Mouse (Mus musculus): Measurements from ENCODE around the gene Clasp2. TPM values are rescaled to one million over a fixed set of nuclear protein-coding genes. Genes with fewer than 3 reads are reported as not detected.
"Not testable (repeated sequence)": the region's sequence is repeated elsewhere in the genome, so short reads cannot be mapped to it uniquely, and the experiment has no call there.

Gene Clasp2
- total RNA-seq, 1 experiment from 2014 or later: 120 TPM

DNA sequence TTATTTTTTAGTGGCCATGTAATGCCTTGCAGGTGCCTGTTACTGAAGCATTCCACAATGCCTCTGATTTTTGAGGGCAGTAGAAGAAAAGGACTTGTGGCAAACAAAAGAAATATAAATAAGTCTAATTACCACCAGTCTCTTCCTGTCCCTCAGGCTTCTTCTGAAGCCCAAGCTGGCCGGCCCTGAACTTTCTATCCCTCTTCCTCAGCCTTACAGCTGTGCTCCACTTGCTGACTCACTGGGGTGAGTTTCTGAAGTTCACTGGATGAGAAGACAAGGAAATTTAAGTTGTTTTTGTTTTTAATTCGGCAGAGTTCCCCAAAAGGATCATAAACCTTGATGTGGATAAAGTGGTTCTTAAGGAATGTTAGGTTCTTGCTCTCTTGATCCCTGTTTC lies 74.6 kb downstream of the Clasp2 start:
- peak; percentile 27 for DNase-seq

DNA sequence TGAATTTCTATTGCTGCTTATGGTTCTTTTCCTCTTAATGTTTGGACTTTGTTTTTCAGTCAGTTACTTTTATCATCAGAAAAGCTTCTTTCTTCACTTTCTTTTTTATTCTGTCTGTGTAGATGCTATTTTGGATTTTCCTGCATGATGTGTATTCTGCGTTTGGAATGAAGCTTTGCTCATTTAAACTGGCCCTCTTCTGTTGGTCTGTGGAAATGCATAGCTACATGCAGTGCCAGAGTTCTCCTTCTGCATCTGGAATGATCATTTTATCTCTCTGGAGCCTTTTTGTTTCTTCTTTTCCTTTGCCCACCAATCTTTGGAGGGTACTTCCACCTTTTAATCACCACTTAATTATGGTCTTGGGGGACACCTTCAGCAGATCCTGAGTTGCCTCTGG lies 80.9 kb downstream of the Clasp2 start:
- no peak for DNase-seq

- DNase-seq: no peak
Observed at GRCm38 (mm10) chr9:113828719-113829118, 87.4 kb downstream of the Clasp2 start.

DNA sequence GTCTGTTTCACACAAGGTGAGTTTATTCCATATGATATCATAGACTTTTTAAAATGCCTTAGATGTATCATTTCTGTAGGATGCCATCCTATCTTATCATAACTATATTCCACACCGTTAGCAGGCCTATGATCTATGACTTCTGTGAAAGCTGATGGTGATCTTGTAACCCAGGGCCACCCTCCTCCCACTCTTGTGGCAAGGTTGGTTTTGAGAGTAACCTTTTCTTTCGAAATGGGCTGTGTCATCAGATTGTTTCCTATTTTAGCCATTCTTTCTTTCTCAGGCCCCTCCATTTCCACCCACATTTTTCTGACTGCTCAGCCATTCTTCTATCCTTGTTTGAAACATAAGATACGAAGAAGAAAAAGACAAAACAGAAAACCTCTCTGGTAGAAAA lies 88.9 kb downstream of the Clasp2 start:
- DNase-seq: no peak

GRCm38 (mm10) chr9:113833481-113833880 lies 92.2 kb downstream of the Clasp2 start:
- no peak for DNase-seq

- no peak for DNase-seq
Observed at GRCm38 (mm10) chr9:113837001-113837400, 95.7 kb downstream of the Clasp2 start.

DNA sequence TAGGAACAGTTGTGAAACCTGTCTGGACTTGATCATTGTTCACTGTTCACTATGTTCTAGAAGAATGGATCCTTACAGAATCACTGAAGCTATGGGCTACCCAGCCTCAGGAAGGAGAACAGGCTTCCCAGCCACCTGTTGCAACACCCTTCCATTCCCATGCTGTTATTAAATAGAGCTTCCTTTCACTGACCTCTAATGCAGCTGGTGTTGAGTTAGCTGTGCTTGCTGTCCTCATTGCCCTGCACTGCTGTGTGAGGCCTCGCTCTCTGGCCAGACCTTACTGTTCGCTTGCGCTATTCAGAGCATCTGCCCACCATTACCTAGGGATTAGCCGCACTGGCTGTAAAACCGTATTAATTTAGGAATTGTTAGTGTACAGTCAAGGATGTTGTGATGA lies 96.2 kb downstream of the Clasp2 start:
- DNase-seq: no peak

- no peak for DNase-seq
Observed at GRCm38 (mm10) chr9:113844029-113844428, 102.8 kb downstream of the Clasp2 start.

GRCm38 (mm10) chr9:113855441-113855840 lies 114.2 kb downstream of the Clasp2 start:
- DNase-seq: no peak

GRCm38 (mm10) chr9:113857281-113857928 lies 116.1 kb downstream of the Clasp2 start:
- DNase-seq: no peak

GRCm38 (mm10) chr9:113857929-113858440 lies 116.7 kb downstream of the Clasp2 start:
- peak; percentile 35 for DNase-seq

DNA sequence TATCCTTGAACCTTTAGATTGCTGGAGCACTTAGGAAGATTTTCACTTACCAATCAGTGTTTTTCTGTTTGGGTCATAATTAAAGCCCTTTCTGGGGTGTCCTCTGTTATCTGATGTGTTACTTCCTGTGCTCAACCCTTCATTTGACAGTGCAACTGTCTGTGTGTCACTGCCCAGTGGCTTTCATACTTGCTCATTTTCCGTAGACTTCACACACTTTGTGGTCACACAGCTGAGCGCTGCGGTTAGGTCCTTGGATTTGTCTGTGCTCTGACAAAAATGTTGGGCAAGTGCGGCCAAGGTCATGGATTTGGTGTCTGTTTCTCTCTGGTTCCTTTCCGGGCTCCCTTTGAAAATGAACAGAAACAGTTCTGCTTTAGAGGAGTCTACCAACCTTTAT lies 118.1 kb downstream of the Clasp2 start:
- DNase-seq: peak; percentile 76

- DNase-seq: no peak
Observed at GRCm38 (mm10) chr9:113863370-113863999, 122.2 kb downstream of the Clasp2 start.

DNA sequence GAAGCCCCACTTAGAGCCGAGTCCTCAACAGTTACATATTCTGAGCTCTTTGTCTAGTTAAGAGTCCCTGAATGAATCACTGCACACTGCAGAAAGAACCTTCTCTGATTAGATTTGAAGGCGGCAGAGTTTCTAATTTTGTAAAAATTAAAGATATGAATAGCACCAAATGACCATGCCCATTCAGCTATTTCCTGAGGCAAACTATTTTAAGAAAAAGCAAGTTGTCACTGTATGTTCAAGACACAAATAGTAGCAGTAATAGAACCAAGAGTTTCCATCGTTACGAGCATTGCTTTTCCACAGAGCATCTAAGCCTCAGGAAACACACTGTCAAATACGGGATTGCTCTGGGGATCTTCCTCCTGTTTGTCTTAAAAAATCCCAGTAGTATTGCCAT lies 126.7 kb downstream of the Clasp2 start:
- DNase-seq: no peak

DNA sequence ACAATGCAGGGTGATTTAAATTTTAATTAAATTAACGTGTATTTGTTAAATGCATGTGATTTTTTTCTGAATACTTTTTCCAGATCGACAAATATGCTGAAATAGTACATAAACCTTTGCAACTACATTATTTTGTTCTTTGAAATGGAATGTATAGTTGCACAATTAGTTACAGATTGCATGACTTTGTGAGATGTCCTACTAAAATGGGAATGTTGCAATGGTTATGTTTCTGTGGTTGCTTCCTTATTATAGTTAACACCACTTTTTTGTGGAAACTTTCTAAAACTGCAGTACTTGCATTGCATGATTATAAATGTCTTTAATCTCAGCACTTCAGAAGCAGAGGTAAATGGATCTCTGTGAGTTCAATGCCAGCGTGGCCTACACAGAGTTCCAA lies 153.6 kb downstream of the Clasp2 start:
- DNase-seq: no peak

DNA sequence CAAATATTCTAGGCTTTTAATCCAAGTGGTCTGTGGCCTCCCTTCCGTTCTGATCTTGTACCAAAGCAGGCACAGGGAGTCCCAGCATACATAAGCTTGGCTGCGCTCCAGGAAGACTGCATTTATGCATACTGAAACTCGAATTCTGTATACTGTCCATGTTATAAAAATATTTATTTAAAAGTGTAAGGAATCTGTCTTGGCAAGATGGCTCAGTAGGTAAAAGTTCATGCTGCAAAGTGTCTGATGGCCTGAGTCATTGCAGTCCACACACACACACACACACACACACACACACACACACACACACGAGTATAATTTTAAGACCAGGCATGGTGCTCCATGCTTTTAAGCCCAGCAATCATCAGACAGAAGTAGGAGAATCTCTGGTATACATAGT lies 161.9 kb downstream of the Clasp2 start:
- DNase-seq: no peak

DNA sequence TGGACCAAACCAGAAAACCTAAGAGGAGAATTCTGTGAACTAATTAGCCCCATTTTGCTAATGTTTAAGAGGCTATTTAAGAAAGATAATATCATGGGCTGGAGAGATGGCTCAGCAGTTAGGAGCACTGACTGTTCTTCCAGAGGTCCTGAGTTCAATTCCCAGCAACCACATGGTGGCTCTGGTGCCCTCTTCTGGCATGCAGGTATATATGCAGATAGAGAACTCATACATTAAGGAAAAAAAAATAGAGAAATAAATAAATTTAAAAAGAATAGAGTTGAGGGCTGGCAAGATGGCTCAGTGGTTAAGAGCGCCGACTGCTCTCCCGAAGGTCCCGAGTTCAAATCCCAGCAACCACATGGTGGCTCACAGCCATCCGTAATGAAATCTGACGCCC lies 163.0 kb downstream of the Clasp2 start:
- not testable (repeated sequence) for DNase-seq

- DNase-seq: no peak
Observed at GRCm38 (mm10) chr9:113915789-113916188, 174.5 kb downstream of the Clasp2 start.

- DNase-seq: no peak
Observed at GRCm38 (mm10) chr9:113922677-113923076, 181.4 kb downstream of the Clasp2 start.

- DNase-seq: no peak
Observed at GRCm38 (mm10) chr9:113924883-113925282, 183.6 kb downstream of the Clasp2 start.

DNA sequence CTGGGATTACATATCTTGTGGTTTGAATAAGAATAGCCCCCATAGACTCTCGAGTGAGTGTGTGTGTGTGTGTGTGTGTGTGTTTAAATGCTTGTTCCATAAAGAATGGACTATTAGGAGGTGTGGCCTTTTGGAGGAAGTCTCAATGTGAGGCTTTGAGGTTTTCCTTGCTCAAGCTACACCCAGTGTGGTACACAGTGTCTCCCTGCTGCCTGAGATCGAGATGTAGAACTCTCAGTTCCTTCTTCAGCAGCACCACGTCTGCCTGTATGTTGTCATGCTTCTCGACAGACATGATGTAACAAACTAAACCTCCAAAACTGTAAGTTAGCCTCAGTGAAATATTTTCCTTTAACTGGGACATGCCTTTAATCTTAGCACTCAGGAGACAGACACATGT lies 187.3 kb downstream of the Clasp2 start:
- peak; percentile 12 for DNase-seq

GRCm38 (mm10) chr9:113929676-113930075 lies 188.4 kb downstream of the Clasp2 start:
- DNase-seq: peak; percentile 35

DNA sequence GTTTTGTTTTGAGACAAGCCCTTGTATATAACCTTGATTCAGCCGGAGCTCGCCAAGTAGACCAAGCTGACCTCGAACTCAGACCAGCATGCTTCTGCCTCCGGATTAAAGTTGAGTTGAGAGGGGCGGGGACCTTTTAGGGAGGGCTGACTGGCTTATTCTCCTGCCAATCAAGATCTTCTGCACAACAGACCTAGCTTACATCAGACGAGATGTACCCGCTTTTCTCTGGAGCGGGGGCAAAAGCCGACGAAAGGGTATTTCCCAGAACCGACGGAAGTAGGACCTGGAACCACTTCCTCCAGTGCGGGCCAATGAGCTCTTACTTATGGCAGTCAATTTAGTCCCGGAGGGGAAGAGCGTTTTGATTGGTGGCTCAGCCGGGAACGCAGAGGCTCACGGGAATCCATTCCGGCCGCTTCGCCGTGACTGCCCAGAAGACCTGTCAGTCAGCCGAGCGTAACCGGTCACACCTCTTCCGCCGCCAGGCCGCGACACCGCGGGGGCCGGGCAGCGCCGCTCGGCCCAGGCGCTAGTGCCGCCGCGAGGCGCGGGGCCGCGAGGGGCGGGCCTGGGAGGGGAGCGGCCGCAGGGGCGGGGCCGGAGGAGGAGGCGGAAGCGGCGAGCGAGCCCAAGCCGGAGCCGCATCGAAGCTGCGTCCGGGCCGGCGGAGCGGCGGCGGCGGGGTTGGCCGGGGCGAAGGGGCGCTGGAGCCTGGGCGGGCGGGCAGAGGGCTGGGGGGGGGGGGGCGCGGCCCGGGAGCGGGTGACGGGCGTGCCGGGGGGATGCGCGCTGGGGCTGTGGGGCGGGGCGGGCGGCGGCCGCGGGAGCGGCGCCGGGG lies 189.5 kb downstream of the Clasp2 start, which contains the start of gene Ubp1:
Ubp1 (plus strand) TSS at position 401 of the 841 bp plus-strand sequence.
- DNase-seq: peak; percentile 97

All from adrenal gland, postnatal 14 days (tissue).